Mouse (Mus musculus) neural tube, embryonic 11.5 days (tissue): ENCODE measurements at regions not wholly inside any gene's neighbourhood (a gene's known extent, or its start where the extent isn't known, plus 50 kb on each side); places are given as distances from the start of the nearest gene placed in this dataset.

Experiments used
- ATAC-seq: fragments of 200-750 bp; cut with Nextera tagmentation; 2 replicates; pipeline ENCODE4 v1.8.0; 2017; ENCODE audit warnings: moderate number of reproducible peaks, mild to moderate bottlenecking, moderate TSS enrichment, moderate library complexity; ENCODE audit not compliant: insufficient read depth, low FRiP score, low TSS enrichment
- DNase-seq: peaks from one replicate; pipeline ENCODE4 v3.0.0-alpha.2; 2015; ENCODE audit warnings: low spot score
- H3K27ac ChIP-seq: fragments of 300-500 bp; sonication (generic); 2 replicates; pipeline ENCODE4 v1.5.1; 2014; ENCODE audit warnings: low read depth, mild to moderate bottlenecking, low read length
- H3K27me3 ChIP-seq: fragments of 300-500 bp; sonication (generic); 2 replicates; pipeline ENCODE4 v1.6.1; 2014; ENCODE audit warnings: mild to moderate bottlenecking, low read length, mixed read lengths; ENCODE audit not compliant: control insufficient read depth, insufficient read depth
- H3K36me3 ChIP-seq: fragments of 300-500 bp; sonication (generic); 2 replicates; pipeline ENCODE4 v1.6.1; 2014; ENCODE audit warnings: mild to moderate bottlenecking, low read length, moderate library complexity, mixed read lengths; ENCODE audit not compliant: control insufficient read depth, insufficient read depth
- H3K4me1 ChIP-seq: fragments of 300-500 bp; sonication (generic); 2 replicates; pipeline ENCODE4 v1.6.1; 2014; ENCODE audit warnings: low read length, mixed read lengths; ENCODE audit not compliant: control insufficient read depth, insufficient read depth
- H3K4me2 ChIP-seq: fragments of 300-500 bp; sonication (generic); 2 replicates; pipeline ENCODE4 v1.6.1; 2014; ENCODE audit warnings: low read depth, mild to moderate bottlenecking, moderate library complexity
- H3K4me3 ChIP-seq: fragments of 300-500 bp; sonication (generic); 2 replicates; pipeline ENCODE4 v1.5.1; 2014; ENCODE audit warnings: low read depth, low read length
- H3K9ac ChIP-seq: fragments of 300-500 bp; sonication (generic); 2 replicates; pipeline ENCODE4 v1.6.1; 2014; ENCODE audit warnings: mild to moderate bottlenecking, low read length
- H3K9me3 ChIP-seq: fragments of 300-500 bp; sonication (generic); 2 replicates; pipeline ENCODE4 v1.6.1; 2016; ENCODE audit warnings: low read length; ENCODE audit not compliant: control insufficient read depth
- WGBS: fragments of 180-500 bp; shearing (Covaris S2); extraction: QIAGEN DNeasy Blood & Tissue Kit; methylation state at CpG from one replicate; pipeline ENCODE4 v1.1.7; 2014; 5-methylcytosine and 5-hydroxymethylcytosine counted together

- Histone ChIP-seq H3K9me3 (no peaks in the 10 kb centered on the region), H3K36me3 (no peaks in the 10 kb centered on the region), H3K4me2 (no peak overlapping the region), H3K9ac (no peak overlapping the region), H3K27me3 (no peaks in the 10 kb centered on the region), H3K4me1 (peaks cover 7% of the 10 kb centered on the region), H3K27ac (no peak overlapping the region), H3K4me3 (no peak overlapping the region)
- DNase-seq (no peak), ATAC-seq (no peak)
- WGBS: 46% methylated on average over 9 of the region's 9 CpGs
These were observed 152.1 kb upstream of the Tle3 start for GRCm38 (mm10) chr9:61220017-61220416.

GRCm38 (mm10) chr9:61222212-61223003, 149.8 kb upstream of the Tle3 start:
- H3K9me3 ChIP-seq: no peaks in the 10 kb centered on the region
- DNase-seq (no peak), ATAC-seq (no peak)
- no peak overlapping the region for H3K4me2 ChIP-seq
- no peak overlapping the region for H3K27ac ChIP-seq
- H3K4me1 ChIP-seq: peaks cover 3% of the 10 kb centered on the region
- H3K36me3 ChIP-seq: no peaks in the 10 kb centered on the region
- WGBS: 63% methylated on average over 18 of the region's 18 CpGs
- no peak overlapping the region for H3K9ac ChIP-seq
- H3K27me3 ChIP-seq: no peaks in the 10 kb centered on the region
- H3K4me3 ChIP-seq: no peak overlapping the region

GRCm38 (mm10) chr9:61225020-61225652, 147.0 kb upstream of the Tle3 start:
- ATAC-seq: no peak
- no peak overlapping the region for H3K4me2 ChIP-seq
- no peak for DNase-seq
- WGBS: 90% methylated on average over 4 of the region's 4 CpGs
- no peak overlapping the region for H3K27ac ChIP-seq
- H3K9ac ChIP-seq: no peak overlapping the region
- no peaks in the 10 kb centered on the region for H3K36me3 ChIP-seq
- H3K9me3 ChIP-seq: no peaks in the 10 kb centered on the region
- H3K4me1 ChIP-seq: peaks cover 14% of the 10 kb centered on the region
- no peaks in the 10 kb centered on the region for H3K27me3 ChIP-seq
- no peak overlapping the region for H3K4me3 ChIP-seq

GRCm38 (mm10) chr9:61225882-61226281, 146.3 kb upstream of the Tle3 start:
- Histone ChIP-seq H3K9ac (no peak overlapping the region), H3K9me3 (no peaks in the 10 kb centered on the region), H3K4me3 (no peak overlapping the region), H3K4me2 (no peak overlapping the region), H3K27me3 (no peaks in the 10 kb centered on the region), H3K4me1 (peaks cover 14% of the 10 kb centered on the region), H3K27ac (no peak overlapping the region), H3K36me3 (no peaks in the 10 kb centered on the region)
- DNase-seq (no peak), ATAC-seq (no peak)
- WGBS: 100% methylated on average over 1 of the region's 1 CpGs

GRCm38 (mm10) chr9:61226596-61227384, 145.4 kb upstream of the Tle3 start:
- peaks cover 14% of the 10 kb centered on the region for H3K4me1 ChIP-seq
- no peak overlapping the region for H3K27ac ChIP-seq
- WGBS: 76% methylated on average over 12 of the region's 12 CpGs
- H3K4me2 ChIP-seq: no peak overlapping the region
- H3K27me3 ChIP-seq: no peaks in the 10 kb centered on the region
- no peaks in the 10 kb centered on the region for H3K9me3 ChIP-seq
- DNase-seq (peak; percentile 40), ATAC-seq (no peak)
- H3K36me3 ChIP-seq: no peaks in the 10 kb centered on the region
- no peak overlapping the region for H3K4me3 ChIP-seq
- H3K9ac ChIP-seq: no peak overlapping the region

GRCm38 (mm10) chr9:61227492-61228229, 144.5 kb upstream of the Tle3 start:
- Histone ChIP-seq H3K9me3 (no peaks in the 10 kb centered on the region), H3K9ac (no peak overlapping the region), H3K4me2 (no peak overlapping the region), H3K27me3 (no peaks in the 10 kb centered on the region), H3K27ac (no peak overlapping the region), H3K4me1 (peaks cover 14% of the 10 kb centered on the region), H3K4me3 (no peak overlapping the region), H3K36me3 (no peaks in the 10 kb centered on the region)
- ATAC-seq (no peak), DNase-seq (peak; percentile 39)
- 26% methylated on average over 19 of the region's 19 CpGs for WGBS

GRCm38 (mm10) chr9:61228230-61228631, 143.9 kb upstream of the Tle3 start:
- Histone ChIP-seq H3K4me1 (peaks cover 14% of the 10 kb centered on the region), H3K27me3 (no peaks in the 10 kb centered on the region), H3K4me3 (no peak overlapping the region), H3K9me3 (no peaks in the 10 kb centered on the region), H3K36me3 (no peaks in the 10 kb centered on the region), H3K27ac (no peak overlapping the region), H3K4me2 (no peak overlapping the region), H3K9ac (no peak overlapping the region)
- DNase-seq (no peak), ATAC-seq (no peak)
- 58% methylated on average over 6 of the region's 6 CpGs for WGBS

- WGBS: 93% methylated on average over 4 of the region's 4 CpGs
- no peak overlapping the region for H3K4me3 ChIP-seq
- H3K27me3 ChIP-seq: no peaks in the 10 kb centered on the region
- peaks cover 15% of the 10 kb centered on the region for H3K4me1 ChIP-seq
- no peaks in the 10 kb centered on the region for H3K36me3 ChIP-seq
- H3K9me3 ChIP-seq: no peaks in the 10 kb centered on the region
- ATAC-seq (no peak), DNase-seq (no peak)
- no peak overlapping the region for H3K9ac ChIP-seq
- H3K4me2 ChIP-seq: no peak overlapping the region
- no peak overlapping the region for H3K27ac ChIP-seq
These were observed 141.9 kb upstream of the Tle3 start for GRCm38 (mm10) chr9:61230306-61230705.
